Mouse (Mus musculus) layer of hippocampus, adult 9-10 months (tissue): ENCODE results near the gene Cep55.

ENCODE experiments used
- DNase-seq: peaks from one replicate; pipeline ENCODE4 v3.0.0; 2022; ENCODE audit warnings: low spot score

Cep55 gene

GRCm38 (mm10) chr19:38043281-38043981 lies 11.4 kb upstream of the Cep55 start, which contains the start of gene Myof:
Myof (minus strand) TSS chr19:38043577.
- no peak for DNase-seq

DNA sequence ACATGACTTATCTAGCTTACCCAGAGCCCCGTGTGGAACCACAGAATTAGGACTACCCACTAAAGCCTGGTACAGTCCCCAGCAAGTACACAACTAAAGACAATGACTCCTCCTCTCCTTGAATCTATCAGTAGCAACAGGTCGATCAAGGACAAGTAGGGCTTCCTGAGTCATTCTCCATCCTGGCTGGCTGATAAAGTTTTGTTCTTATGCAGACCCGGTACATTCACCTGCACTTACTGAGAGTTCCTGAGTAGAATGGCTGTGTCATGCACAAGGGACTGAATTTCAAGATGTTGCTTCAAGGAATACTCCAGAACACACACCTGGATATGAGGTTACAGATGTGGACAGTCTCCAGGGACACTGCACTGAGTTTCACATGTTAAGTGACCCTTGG lies 9.6 kb upstream of the Cep55 start:
- DNase-seq: no peak

- no peak for DNase-seq
Measured at GRCm38 (mm10) chr19:38049686-38050085, 5.1 kb upstream of the Cep55 start.

- DNase-seq: no peak
Measured at GRCm38 (mm10) chr19:38053227-38054041, 1.4 kb upstream of the Cep55 start.

- peak; percentile 58 for DNase-seq
Measured at GRCm38 (mm10) chr19:38054149-38054719, 577 bp upstream of the Cep55 start.

GRCm38 (mm10) chr19:38055798-38056197 lies 987 bp downstream of the Cep55 start:
- no peak for DNase-seq

GRCm38 (mm10) chr19:38056276-38056675 lies 1.5 kb downstream of the Cep55 start:
- no peak for DNase-seq

DNA sequence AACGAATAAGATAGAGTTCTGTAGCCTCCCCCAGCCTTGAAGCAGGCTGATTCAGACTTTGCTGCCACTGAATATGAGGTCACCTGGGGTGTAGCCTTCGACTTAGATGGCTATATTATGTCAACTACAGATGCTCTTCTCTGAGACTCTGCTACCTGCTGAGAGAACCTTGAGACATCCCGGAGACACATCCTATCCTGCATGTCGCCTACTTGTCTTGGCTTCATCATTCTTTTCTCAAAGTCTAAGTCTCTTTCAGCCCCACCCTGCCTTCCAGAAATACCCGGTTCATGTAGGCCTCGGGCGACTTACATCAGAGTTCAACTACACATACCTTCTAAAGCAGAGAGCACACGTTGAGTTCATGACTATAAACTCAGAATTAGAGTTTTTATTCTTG lies 2.1 kb downstream of the Cep55 start:
- DNase-seq: no peak

GRCm38 (mm10) chr19:38063201-38063600 lies 8.4 kb downstream of the Cep55 start:
- DNase-seq: no peak

DNA sequence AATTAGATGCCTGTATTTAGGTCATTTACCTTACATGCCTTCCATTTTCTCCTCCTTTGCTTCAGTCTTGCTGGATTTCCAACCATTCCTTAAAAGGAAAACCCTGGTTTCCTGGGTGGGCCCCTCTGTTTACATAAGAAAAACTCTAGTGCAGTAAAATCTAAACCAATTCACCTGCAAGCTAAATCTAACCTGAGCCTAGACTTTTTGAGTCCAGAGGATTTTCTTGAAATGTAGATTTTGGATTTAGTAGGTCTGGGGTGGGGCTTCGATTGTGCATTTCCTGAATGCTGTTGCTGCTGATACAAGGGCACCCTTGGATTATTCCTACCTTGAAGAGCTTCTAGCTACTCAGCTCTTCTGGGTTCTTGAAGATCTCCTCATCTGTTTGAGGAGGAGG lies 9.2 kb downstream of the Cep55 start:
- DNase-seq: no peak

DNA sequence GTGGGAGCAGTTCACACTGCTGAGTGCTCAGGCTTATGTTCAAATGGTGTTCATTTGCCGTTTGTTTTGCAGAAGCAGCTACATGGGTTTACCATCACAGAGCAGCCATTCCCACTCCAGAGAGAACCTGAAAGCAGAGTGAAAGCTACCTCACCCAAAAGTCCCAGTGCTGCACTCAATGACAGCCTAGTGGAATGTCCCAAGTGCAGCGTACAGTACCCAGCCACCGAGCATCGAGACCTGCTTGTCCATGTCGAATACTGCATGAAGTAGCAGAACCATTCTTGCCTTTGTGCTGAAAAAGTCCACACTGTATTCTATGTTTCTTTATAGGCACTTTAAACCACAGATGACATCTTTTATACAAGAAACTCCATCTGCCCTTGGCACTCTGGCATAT lies 18.4 kb downstream of the Cep55 start:
- no peak for DNase-seq

DNA sequence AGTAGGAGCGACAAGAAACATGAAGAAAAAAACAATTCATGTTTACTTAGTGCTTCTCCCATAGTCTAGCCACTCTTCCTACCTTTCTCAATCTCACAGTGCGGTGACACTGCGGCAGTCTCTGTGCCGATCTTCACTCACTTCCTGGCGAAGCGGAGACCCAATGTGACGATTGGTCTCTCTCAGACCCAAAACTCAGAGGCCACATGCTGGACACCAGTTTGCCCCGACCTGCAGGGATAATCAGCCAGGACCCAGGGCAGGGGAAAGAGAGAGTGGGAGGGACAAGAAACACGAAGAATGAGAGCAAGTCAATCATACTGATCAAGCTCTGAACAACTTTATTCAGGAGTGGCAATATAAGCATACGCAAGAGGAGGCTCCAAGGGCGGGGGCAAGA lies 20.2 kb downstream of the Cep55 start:
- no peak for DNase-seq

GRCm38 (mm10) chr19:38076251-38076650 lies 21.4 kb downstream of the Cep55 start:
- DNase-seq: no peak

- no peak for DNase-seq
Measured at GRCm38 (mm10) chr19:38077851-38078540, 23.2 kb downstream of the Cep55 start.

GRCm38 (mm10) chr19:38081361-38081760 lies 26.6 kb downstream of the Cep55 start:
- DNase-seq: no peak

DNA sequence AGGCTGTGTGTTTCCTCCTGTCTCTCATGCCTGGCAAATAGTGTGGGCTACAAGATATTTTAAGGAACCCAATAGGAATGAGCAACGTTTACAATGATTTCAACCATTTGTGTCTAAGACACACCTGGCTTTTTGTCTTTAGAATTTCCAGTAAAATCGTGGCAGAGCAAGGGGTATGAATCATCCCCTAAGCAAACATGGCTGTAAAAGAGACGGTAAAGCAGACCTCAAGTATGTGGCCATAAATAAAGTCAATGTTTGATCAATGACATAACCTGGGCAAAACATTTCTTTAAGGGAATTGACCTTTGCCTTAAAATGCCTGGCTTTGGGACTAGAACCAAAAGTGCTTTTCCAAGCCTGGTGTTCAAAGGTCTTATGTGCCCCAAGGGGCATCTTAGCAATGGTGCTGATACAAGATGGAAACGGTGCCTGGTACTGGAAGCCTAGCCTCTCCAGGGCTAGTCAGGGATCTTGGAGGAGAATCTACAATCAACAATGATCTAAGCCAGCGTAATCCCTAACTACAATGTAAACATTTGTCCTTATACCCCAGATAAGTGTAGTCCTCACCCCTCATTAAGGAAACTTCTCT lies 28.2 kb downstream of the Cep55 start:
- DNase-seq: no peak

- DNase-seq: no peak
Measured at GRCm38 (mm10) chr19:38085841-38086240, 31.0 kb downstream of the Cep55 start.

DNA sequence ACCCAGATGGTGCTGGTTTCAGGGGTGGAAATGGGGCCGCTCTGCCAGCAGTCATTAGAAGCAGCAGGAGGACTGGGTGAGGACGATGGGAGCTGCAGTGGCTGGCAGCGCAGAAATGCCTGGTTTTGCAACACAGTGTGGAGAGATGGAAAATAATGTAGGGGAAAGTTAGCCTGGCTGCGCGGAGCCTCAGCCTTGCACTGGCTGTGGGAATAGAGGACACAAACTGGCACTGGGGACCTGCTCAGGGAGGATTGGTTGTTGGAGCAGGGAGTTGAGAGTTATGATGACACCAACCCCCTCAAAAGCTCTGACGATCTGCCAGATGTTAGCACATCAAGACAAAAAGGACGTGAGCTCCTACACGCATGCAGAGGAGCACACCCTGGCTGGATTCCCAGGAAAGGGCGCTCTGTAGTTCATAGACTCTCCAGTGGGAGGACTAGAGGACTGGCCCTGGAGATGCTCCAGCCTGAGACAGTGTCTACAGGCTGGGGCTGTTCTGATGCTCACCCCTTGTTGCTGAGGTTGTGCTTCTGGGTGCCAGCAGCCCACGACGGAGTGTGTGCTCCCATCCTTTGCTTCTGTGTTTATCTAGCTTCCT lies 32.2 kb downstream of the Cep55 start:
- peak; percentile 17 for DNase-seq

- no peak for DNase-seq
Measured at GRCm38 (mm10) chr19:38089358-38089757, 34.5 kb downstream of the Cep55 start.

GRCm38 (mm10) chr19:38091512-38091985 lies 36.7 kb downstream of the Cep55 start:
- DNase-seq: no peak

GRCm38 (mm10) chr19:38096231-38096630 lies 41.4 kb downstream of the Cep55 start:
- no peak for DNase-seq
